Mouse (Mus musculus): ENCODE results near the gene Vps45. TPM values are rescaled to one million over a fixed set of nuclear protein-coding genes. Genes with fewer than 3 reads are reported as not detected.

The Vps45 gene
- polyA plus RNA-seq, 1 experiment: 4.1 TPM

DNA sequence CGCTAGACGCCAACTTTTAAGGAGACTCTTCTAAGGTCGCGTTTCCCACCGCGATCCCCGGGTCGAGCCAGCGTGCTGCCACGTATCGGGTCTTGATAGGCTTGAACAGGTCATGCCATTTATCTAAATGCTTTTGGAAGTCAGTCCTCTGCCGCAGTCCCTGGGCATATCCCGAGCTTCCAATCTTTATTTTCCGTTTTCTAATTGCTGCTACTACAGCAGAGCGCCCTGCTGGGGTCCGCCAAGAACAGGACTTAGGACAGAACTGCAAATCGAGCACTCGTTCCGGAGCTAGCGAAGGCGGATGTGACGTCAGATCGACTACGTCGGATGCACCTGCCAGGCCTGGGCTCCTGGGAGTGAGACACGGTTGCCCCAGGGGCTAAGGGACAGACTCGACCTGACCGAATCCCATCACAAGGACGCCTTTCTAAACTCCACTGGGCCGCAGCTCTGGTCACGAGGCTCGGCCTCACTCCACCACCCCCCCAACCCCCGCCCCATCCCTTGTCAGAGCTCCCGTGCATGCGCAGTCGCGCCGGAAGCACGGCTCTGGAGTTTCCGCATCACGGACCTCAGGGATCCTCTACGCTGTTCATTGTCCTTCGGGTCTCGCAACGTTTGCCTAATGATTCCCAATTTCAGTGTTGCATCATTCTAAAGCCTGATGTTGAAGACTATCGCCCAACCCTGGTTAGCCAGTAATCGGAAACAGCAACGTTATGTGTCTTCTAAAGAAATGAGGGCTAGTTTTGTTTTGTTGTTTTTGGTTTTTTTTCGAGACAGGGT, 107.3 kb downstream of the Vps45 start:
- Histone ChIP-seq H3K4me1 (ENCODE audit: control insufficient read depth, insufficient read depth, low read length) (peaks cover 9% of the 10 kb centered on the region), H3K36me3 (ENCODE audit: control insufficient read depth, insufficient read depth, low read length) (no peaks in the 10 kb centered on the region), H3K27me3 (ENCODE audit: control insufficient read depth, insufficient read depth, low read length) (no peaks in the 10 kb centered on the region), H3K27ac (ENCODE audit: control insufficient read depth, insufficient read depth, low read depth, low read length) (peak overlapping the region; percentile 95), H3K4me3 (ENCODE audit: control insufficient read depth, low read depth, low read length) (peak overlapping the region; percentile 98)
- no peak for TF ChIP-seq CTCF (IDR thresholded peaks at IDR 0.05; ENCODE audit: control insufficient read depth, insufficient read depth, insufficient replicate concordance, low read depth, low read length)
- peak; percentile 83 for TF ChIP-seq POLR2A (IDR thresholded peaks at IDR 0.05; ENCODE audit: control insufficient read depth, low read depth, low read length)

Other genes with a start within 250 kb of the Vps45 start
- gene Rprd2, start 239.6 kb downstream of the Vps45 start, polyA plus RNA-seq (2012; rRNA removed): 18.4 and 18.6 TPM in 2 replicates
- gene Prpf3, start 202.6 kb downstream of the Vps45 start, polyA plus RNA-seq (2012; rRNA removed): 14.9 and 15.5 TPM in 2 replicates
- gene Mrps21, start 186.9 kb downstream of the Vps45 start, polyA plus RNA-seq (2012; rRNA removed): 30.5 and 40.4 TPM in 2 replicates
- 16.2 and 16.5 TPM in 2 replicates for gene Ciart, start 176.2 kb downstream of the Vps45 start, polyA plus RNA-seq (2012; rRNA removed)
- 1.7 and 2.4 TPM in 2 replicates for gene BC028528, start 166.5 kb downstream of the Vps45 start, polyA plus RNA-seq (2012; rRNA removed)
- gene Aph1a, start 164.5 kb downstream of the Vps45 start, polyA plus RNA-seq (2012; rRNA removed): 14.9 and 17.6 TPM in 2 replicates
- gene Car14, start 153.8 kb downstream of the Vps45 start, polyA plus RNA-seq (2012; rRNA removed): 2.0 TPM in 2 replicates
- gene Anp32e, start 129.2 kb downstream of the Vps45 start, polyA plus RNA-seq (2012; rRNA removed): 4.4 and 6.0 TPM in 2 replicates
- gene Plekho1, start 62.5 kb downstream of the Vps45 start, polyA plus RNA-seq (2012; rRNA removed): 43.8 and 55.7 TPM in 2 replicates
- 46.0 and 46.1 TPM in 2 replicates for gene Otud7b, start 46.1 kb upstream of the Vps45 start, polyA plus RNA-seq (2012; rRNA removed)
- gene Mtmr11, start 103.5 kb upstream of the Vps45 start, polyA plus RNA-seq (2012; rRNA removed): 0.93 and 1.1 TPM in 2 replicates
- 141 and 143 TPM in 2 replicates for gene Sf3b4, start 113.9 kb upstream of the Vps45 start, polyA plus RNA-seq (2012; rRNA removed)
- gene Sv2a, start 122.7 kb upstream of the Vps45 start, polyA plus RNA-seq (2012; rRNA removed): 0.54 and 1.7 TPM in 2 replicates
- gene Bola1, start 161.2 kb upstream of the Vps45 start, polyA plus RNA-seq (2012; rRNA removed): 38.3 and 47.3 TPM in 2 replicates
- 3.7 and 3.9 TPM in 2 replicates for gene Hist2h2ab, start 161.4 kb upstream of the Vps45 start, polyA plus RNA-seq (2012; rRNA removed)
- gene Hist2h2ac, start 162.4 kb upstream of the Vps45 start, polyA plus RNA-seq (2012; rRNA removed): 7.3 and 9.4 TPM in 2 replicates
- gene Hist2h2be, start 162.7 kb upstream of the Vps45 start, polyA plus RNA-seq (2012; rRNA removed): 11.3 and 13.0 TPM in 2 replicates
- gene Hist2h3c2, start 180.7 kb upstream of the Vps45 start, polyA plus RNA-seq (2012; rRNA removed): 18.0 and 18.3 TPM in 2 replicates
- 37.8 and 209 TPM in 2 replicates for gene Hist2h2aa2, start 181.8 kb upstream of the Vps45 start, polyA plus RNA-seq (2012; rRNA removed)
- 1,076 and 1,288 TPM in 2 replicates for gene Hist2h2aa1, start 187.0 kb upstream of the Vps45 start, polyA plus RNA-seq (2012; rRNA removed)
- not detected in 2 replicates for gene Hist2h3c1, start 188.2 kb upstream of the Vps45 start, polyA plus RNA-seq (2012; rRNA removed)
- gene Hist2h4, start 204.8 kb upstream of the Vps45 start, polyA plus RNA-seq (2012; rRNA removed): 0.42 and 0.43 TPM in 2 replicates
- gene Hist2h3b, start 210.2 kb upstream of the Vps45 start, polyA plus RNA-seq (2012; rRNA removed): 5.0 and 6.2 TPM in 2 replicates
- 1.4 and 1.6 TPM in 2 replicates for gene Hist2h2bb, start 211.3 kb upstream of the Vps45 start, polyA plus RNA-seq (2012; rRNA removed)
- 0.19 and 0.23 TPM in 2 replicates for gene Fcgr1, start 235.5 kb upstream of the Vps45 start, polyA plus RNA-seq (2012; rRNA removed)